Mouse (Mus musculus): ENCODE results near the gene Pop5.

DNA sequence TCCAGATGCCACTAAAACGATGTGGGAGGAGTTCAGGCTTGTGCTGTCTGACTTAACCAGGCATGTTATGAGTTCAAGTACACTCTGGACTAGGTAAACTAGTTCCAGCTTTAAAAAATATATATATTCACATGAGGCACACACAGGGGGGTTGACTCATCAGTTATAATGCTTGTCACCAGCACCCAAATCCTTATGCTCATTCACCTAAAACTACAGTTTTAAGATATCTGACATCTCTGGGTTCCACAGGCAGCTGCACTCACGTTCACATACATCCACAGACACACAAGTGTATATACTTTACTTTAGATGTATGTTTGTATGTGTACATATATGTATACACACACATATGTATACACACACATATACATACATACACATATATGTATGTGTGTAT, 43.1 kb downstream of the Pop5 start:
- TF ChIP-seq POLR2A (IDR thresholded peaks at IDR 0.05; ENCODE audit: low read depth, low read length) (no peak), CTCF (IDR thresholded peaks at IDR 0.05; ENCODE audit: extremely low read depth, insufficient read length, insufficient replicate concordance, low read depth, low read length) (no peak)
